Mouse (Mus musculus) gastrocnemius, postnatal 10 days (tissue): ENCODE measurements around the gene Neurog3. TPM values are rescaled to one million over a fixed set of nuclear protein-coding genes. Genes with fewer than 3 reads are reported as not detected.

Experiments
- DNase-seq: peaks from one replicate; pipeline ENCODE4 v3.0.0; 2021; ENCODE audit warnings: mixed read lengths
- long read RNA-seq, 2 experiments: library from polyadenylated mRNA; stranded (forward); transcript quantifications; one replicate each; pipeline ENCODE4 v2.0.0; 2021
- total RNA-seq, 2 experiments: library from RNA; stranded (reverse); gene quantifications; 2 replicates each; pipeline ENCODE4 v1.2.3; 2021

Neurog3 gene
- total RNA-seq: not detected
- long read RNA-seq, experiment 1: 0 reads
- long read RNA-seq, experiment 2: 0 reads

- no peak for DNase-seq
Observed at GRCm38 (mm10) chr10:62132691-62133281, at the start of gene Neurog3. TSS of gene Neurog3 (plus strand) at chr10:62133090.

- no peak for DNase-seq
Observed at GRCm38 (mm10) chr10:62086044-62086443, 46.8 kb upstream of the Neurog3 start.

GRCm38 (mm10) chr10:62086826-62087225 lies 46.1 kb upstream of the Neurog3 start:
- no peak for DNase-seq

GRCm38 (mm10) chr10:62088411-62088810 lies 44.5 kb upstream of the Neurog3 start:
- DNase-seq: no peak

GRCm38 (mm10) chr10:62089071-62089470 lies 43.8 kb upstream of the Neurog3 start:
- no peak for DNase-seq

GRCm38 (mm10) chr10:62089486-62089885 lies 43.4 kb upstream of the Neurog3 start:
- DNase-seq: no peak

- no peak for DNase-seq
Observed at GRCm38 (mm10) chr10:62093903-62094302, 39.0 kb upstream of the Neurog3 start.

GRCm38 (mm10) chr10:62094401-62094800 lies 38.5 kb upstream of the Neurog3 start:
- no peak for DNase-seq

GRCm38 (mm10) chr10:62099749-62100403 lies 33.0 kb upstream of the Neurog3 start:
- no peak for DNase-seq

- peak; percentile 83 for DNase-seq
Observed at GRCm38 (mm10) chr10:62101504-62102439, 31.1 kb upstream of the Neurog3 start.

GRCm38 (mm10) chr10:62104835-62105576 lies 27.9 kb upstream of the Neurog3 start:
- DNase-seq: peak; percentile 65

- no peak for DNase-seq
Observed at GRCm38 (mm10) chr10:62107048-62107447, 25.8 kb upstream of the Neurog3 start.

GRCm38 (mm10) chr10:62110504-62111206 lies 22.2 kb upstream of the Neurog3 start:
- DNase-seq: peak; percentile 86

- no peak for DNase-seq
Observed at GRCm38 (mm10) chr10:62111207-62111576, 21.7 kb upstream of the Neurog3 start.

- DNase-seq: no peak
Observed at GRCm38 (mm10) chr10:62113865-62114647, 18.8 kb upstream of the Neurog3 start.

- no peak for DNase-seq
Observed at GRCm38 (mm10) chr10:62127137-62127536, 5.8 kb upstream of the Neurog3 start.

GRCm38 (mm10) chr10:62127711-62128231 lies 5.1 kb upstream of the Neurog3 start:
- no peak for DNase-seq

GRCm38 (mm10) chr10:62128316-62128951 lies 4.5 kb upstream of the Neurog3 start:
- DNase-seq: no peak

GRCm38 (mm10) chr10:62135696-62136470 lies 3.0 kb downstream of the Neurog3 start:
- DNase-seq: no peak
